Mouse (Mus musculus) myocyte (in vitro differentiated cells): Measurements from ENCODE around the gene Kctd5. TPM values are rescaled to one million over a fixed set of nuclear protein-coding genes. Genes with fewer than 3 reads are reported as not detected.

ENCODE experiments used
- H3K27me3 ChIP-seq: one replicate; pipeline ENCODE4 v1.6.1; 2011; ENCODE audit not compliant: control insufficient read depth, insufficient read depth, insufficient read length
- H3K36me3 ChIP-seq: one replicate; pipeline ENCODE4 v1.6.1; 2011; ENCODE audit not compliant: control insufficient read depth, insufficient read depth
- H3K4me2 ChIP-seq: one replicate; pipeline ENCODE4 v1.6.1; 2011; ENCODE audit warnings: low read depth, control low read depth
- H3K4me3 ChIP-seq: one replicate; pipeline ENCODE4 v1.5.1; 2011; ENCODE audit warnings: mild to moderate bottlenecking, control low read depth, moderate library complexity
- H3K79me2 ChIP-seq: one replicate; pipeline ENCODE4 v1.6.1; 2011; ENCODE audit not compliant: control insufficient read depth, insufficient read depth
- H3ac ChIP-seq: one replicate; pipeline ENCODE4 v1.6.1; 2011; ENCODE audit not compliant: control insufficient read depth, insufficient read length
- CEBPB ChIP-seq: IDR thresholded peaks from 2 replicates; pipeline ENCODE4 v1.6.1; 2011; ENCODE audit warnings: mild to moderate bottlenecking, moderate library complexity; ENCODE audit not compliant: poor library complexity, insufficient read depth, severe bottlenecking
- E2F4 ChIP-seq: IDR thresholded peaks from one replicate; pipeline ENCODE4 v1.6.1; 2011; ENCODE audit warnings: mild to moderate bottlenecking, control low read depth, moderate library complexity; ENCODE audit not compliant: insufficient read depth
- MAX ChIP-seq: IDR thresholded peaks from one replicate; pipeline ENCODE4 v1.6.1; 2011; ENCODE audit warnings: low read depth, mild to moderate bottlenecking, control low read depth
- MYOD1 ChIP-seq, 3 experiments: IDR thresholded peaks; one replicate each; pipeline ENCODE4 v1.6.1; 2011; ENCODE audit warnings: control low read depth in 2 of 3, low read depth in 2 of 3, mild to moderate bottlenecking in 2 of 3, moderate library complexity in 1 of 3; ENCODE audit not compliant: insufficient read length in 2 of 3, control insufficient read depth in 1 of 3
- MYOG ChIP-seq, 3 experiments: IDR thresholded peaks; one replicate each; pipeline ENCODE4 v1.6.1; 2011; ENCODE audit warnings: control low read depth in 2 of 3, low read depth in 2 of 3, mild to moderate bottlenecking in 2 of 3; ENCODE audit not compliant: insufficient read length in 2 of 3, control insufficient read depth in 1 of 3, insufficient read depth in 1 of 3
- POLR2A ChIP-seq: IDR thresholded peaks from one replicate; pipeline ENCODE4 v1.6.1; 2011; ENCODE audit warnings: low read depth, mild to moderate bottlenecking, control low read depth, moderate library complexity; ENCODE audit not compliant: insufficient read length
- POLR2AphosphoS2 ChIP-seq: IDR thresholded peaks from one replicate; pipeline ENCODE4 v1.6.1; 2011; ENCODE audit warnings: low read depth, control low read depth; ENCODE audit not compliant: insufficient read length
- REST ChIP-seq: IDR thresholded peaks from one replicate; pipeline ENCODE4 v1.6.1; 2011; ENCODE audit warnings: mild to moderate bottlenecking, control low read depth, moderate library complexity; ENCODE audit not compliant: insufficient read depth, insufficient read length
- SRF ChIP-seq: IDR thresholded peaks from one replicate; pipeline ENCODE4 v1.6.1; 2011; ENCODE audit warnings: low read depth; ENCODE audit not compliant: control insufficient read depth, insufficient read length
- TCF12 ChIP-seq: IDR thresholded peaks from one replicate; pipeline ENCODE4 v1.6.1; 2011; ENCODE audit warnings: mild to moderate bottlenecking, control low read depth; ENCODE audit not compliant: poor library complexity, insufficient read depth, severe bottlenecking
- TCF3 ChIP-seq: IDR thresholded peaks from one replicate; pipeline ENCODE4 v1.6.1; 2011; ENCODE audit warnings: low read depth, control low read depth; ENCODE audit not compliant: insufficient read length
- USF1 ChIP-seq: IDR thresholded peaks from one replicate; pipeline ENCODE4 v1.6.1; 2011; ENCODE audit warnings: low read depth, mild to moderate bottlenecking, control low read depth, moderate library complexity
- polyA plus RNA-seq: library from polyadenylated mRNA; unstranded; fragments of >200 nt; fragmentation: generic; extraction: Trizol; gene quantifications from one replicate; pipeline ENCODE4 v1.2.1, GENCODE M21; 2012; ENCODE audit warnings: missing spikeins

Kctd5 gene
- polyA plus RNA-seq, 1 experiment = 41.5 TPM

DNA sequence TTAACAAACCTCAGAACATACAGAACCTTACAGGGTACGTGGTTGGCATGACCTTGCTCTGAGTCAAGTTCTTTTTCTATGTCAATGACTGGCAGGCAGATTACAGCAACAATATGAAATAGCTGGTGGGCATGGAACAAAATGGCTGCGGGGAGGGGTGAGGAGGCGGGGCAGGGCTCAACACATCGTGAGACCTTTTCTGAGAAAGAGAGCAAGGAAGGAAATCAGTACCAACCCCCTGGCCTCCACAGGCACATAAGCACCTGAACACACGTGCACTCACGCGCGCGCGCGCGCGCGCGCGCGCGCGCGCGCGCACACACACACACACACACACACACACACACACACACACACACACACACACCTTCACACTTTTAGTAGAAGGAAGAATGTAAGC lies 42.7 kb downstream of the Kctd5 start:
- no peaks in the 10 kb centered on the region for H3K79me2 ChIP-seq
- no peak overlapping the region for H3K4me3 ChIP-seq
- no peak overlapping the region for H3K4me2 ChIP-seq
- TF ChIP-seq TCF3 = no peak
- H3K36me3 ChIP-seq = no peaks in the 10 kb centered on the region
- H3ac ChIP-seq = no peak overlapping the region
- no peaks in the 10 kb centered on the region for H3K27me3 ChIP-seq

DNA sequence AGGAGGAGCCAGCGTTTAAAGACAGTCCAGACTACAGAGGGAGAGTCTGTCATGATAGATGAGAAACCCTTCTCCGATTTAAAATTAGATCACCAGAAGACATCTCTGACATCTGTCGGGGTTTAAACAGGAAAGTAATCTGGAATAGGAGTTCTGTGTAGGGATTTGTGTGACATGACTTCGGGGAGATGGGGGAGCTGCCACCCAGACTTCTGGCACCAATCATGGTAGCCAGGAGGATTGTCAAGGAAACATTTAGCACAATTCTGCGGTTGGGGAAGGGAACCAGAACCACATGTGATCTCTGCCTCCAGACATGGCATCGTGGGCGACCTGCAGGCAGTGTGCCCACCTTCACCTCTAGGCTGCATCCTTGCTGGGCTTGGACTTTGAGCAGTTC lies 43.8 kb downstream of the Kctd5 start:
- no peaks in the 10 kb centered on the region for H3K79me2 ChIP-seq
- TF ChIP-seq MYOG (IDR thresholded peaks at IDR 0.05; ENCODE audit: control insufficient read depth in 1 of 3, insufficient read depth in 1 of 3, insufficient read length in 2 of 3, low read depth in 2 of 3) (no peak), TCF3 (no peak), MAX (no peak), TCF12 (no peak), REST (no peak), POLR2A (no peak), CEBPB (no peak), SRF (no peak), POLR2AphosphoS2 (no peak), E2F4 (no peak), MYOD1 (IDR thresholded peaks at IDR 0.05; ENCODE audit: control insufficient read depth in 1 of 3, insufficient read length in 2 of 3, low read depth in 2 of 3) (no peak), USF1 (no peak)

DNA sequence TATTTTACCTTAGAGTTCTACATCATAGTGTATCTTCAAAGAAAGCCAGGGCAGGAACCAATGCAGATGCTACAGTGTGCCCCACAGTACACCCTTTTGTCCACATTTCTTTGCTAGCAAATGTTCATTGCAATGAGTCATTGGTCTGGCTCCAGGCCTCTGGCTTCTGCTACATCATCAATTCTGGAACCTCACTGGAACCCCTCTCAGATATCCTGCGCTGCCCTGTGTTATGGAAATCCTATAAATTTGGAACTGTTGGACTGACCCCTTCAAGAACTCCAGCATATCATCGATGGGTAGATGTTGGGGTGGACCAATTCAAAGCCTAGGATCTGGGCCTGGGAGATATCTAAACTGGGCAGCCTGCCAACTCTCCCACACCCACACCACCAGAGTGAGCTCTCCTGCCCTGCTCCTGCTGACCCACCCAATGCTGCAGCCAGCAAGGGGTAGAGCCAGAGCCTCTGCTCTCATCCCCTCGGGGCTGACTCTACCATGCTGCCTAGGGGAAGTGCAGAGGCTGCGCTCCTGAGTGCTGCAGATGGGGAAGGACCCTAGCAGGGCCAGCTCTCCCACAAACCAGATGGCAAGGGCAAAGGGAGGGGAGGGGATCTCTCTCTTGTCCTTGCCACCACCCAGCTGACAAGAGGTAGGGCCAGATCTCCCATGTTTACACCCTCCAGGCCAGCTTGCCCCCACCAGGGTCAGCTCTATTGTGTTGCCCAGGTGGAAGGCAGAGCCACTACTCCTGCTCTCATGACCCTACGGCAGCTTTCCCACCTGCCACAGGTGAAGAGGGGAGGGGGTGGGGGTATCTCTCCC lies 51.7 kb downstream of the Kctd5 start:
- H3K36me3 ChIP-seq = no peaks in the 10 kb centered on the region
- no peaks in the 10 kb centered on the region for H3K79me2 ChIP-seq
- H3K4me3 ChIP-seq = no peak overlapping the region
- TF ChIP-seq SRF (no peak), TCF3 (no peak), MAX (no peak), POLR2A (no peak), E2F4 (no peak), TCF12 (no peak), REST (no peak), MYOG (IDR thresholded peaks at IDR 0.05; ENCODE audit: control insufficient read depth in 1 of 3, insufficient read depth in 1 of 3, insufficient read length in 2 of 3, low read depth in 2 of 3) (no peak), POLR2AphosphoS2 (no peak)
- peak overlapping the region; percentile 49 for H3K4me2 ChIP-seq
- no peaks in the 10 kb centered on the region for H3K27me3 ChIP-seq
- H3ac ChIP-seq = no peak overlapping the region

More for the DNA sequence above, 43.8 kb downstream of the Kctd5 start:
- Histone ChIP-seq H3ac (no peak overlapping the region), H3K36me3 (no peaks in the 10 kb centered on the region), H3K4me2 (no peak overlapping the region), H3K27me3 (no peaks in the 10 kb centered on the region), H3K4me3 (no peak overlapping the region)

DNA sequence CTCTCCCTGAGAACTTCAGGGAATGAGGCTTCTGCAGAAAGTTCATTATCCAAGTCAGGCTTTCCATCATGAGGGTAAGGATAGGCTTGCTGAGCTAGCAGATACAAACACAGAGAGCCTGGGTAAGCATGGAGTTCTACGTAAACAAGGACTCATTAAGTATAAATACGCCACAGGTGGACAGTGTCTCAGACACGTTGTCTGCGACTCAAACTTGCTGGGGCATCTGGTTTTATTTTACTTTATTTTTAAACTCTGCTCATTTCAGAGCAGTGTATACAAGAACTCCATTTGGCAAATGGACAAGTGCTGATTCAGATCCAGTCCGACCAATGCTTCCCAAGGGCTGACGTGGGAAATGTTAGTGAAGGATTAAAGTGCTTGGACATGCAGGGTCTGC lies 52.6 kb downstream of the Kctd5 start:
- TF ChIP-seq POLR2AphosphoS2 = no peak
- no peak for TF ChIP-seq CEBPB
- TF ChIP-seq MYOD1 (IDR thresholded peaks at IDR 0.05; ENCODE audit: control insufficient read depth in 1 of 3, insufficient read length in 2 of 3, low read depth in 2 of 3) = no peak
- TF ChIP-seq TCF12 = no peak
- TF ChIP-seq TCF3 = no peak
- TF ChIP-seq MAX = no peak
- TF ChIP-seq MYOG (IDR thresholded peaks at IDR 0.05; ENCODE audit: control insufficient read depth in 1 of 3, insufficient read depth in 1 of 3, insufficient read length in 2 of 3, low read depth in 2 of 3) = no peak
- no peak for TF ChIP-seq USF1
- no peak for TF ChIP-seq E2F4
- TF ChIP-seq SRF = no peak
- TF ChIP-seq REST = no peak
- TF ChIP-seq POLR2A = no peak
- H3K36me3 ChIP-seq = no peaks in the 10 kb centered on the region
- H3K79me2 ChIP-seq = no peaks in the 10 kb centered on the region
- peak overlapping the region; percentile 49 for H3K4me2 ChIP-seq
- H3ac ChIP-seq = no peak overlapping the region
- no peaks in the 10 kb centered on the region for H3K27me3 ChIP-seq
- no peak overlapping the region for H3K4me3 ChIP-seq

DNA sequence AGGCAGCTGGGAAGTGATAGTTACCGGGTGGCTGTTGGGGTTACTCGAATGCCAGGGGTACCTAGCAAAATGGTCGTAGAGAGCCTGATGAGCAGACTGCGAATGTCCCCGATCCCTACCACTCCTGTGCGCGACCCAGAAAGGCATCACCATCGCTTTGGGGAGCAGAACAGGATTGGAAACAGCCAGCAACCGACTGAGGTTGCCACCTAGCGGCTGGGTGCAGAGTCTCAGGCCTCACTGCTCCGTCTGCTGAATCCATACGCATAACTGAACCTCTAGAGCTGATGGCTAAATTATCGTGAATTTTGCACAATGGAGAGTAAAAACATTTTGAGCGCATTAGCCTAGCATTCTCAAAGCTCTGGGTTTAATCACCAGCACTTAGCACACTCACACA lies 57.6 kb downstream of the Kctd5 start:
- H3K79me2 ChIP-seq = no peaks in the 10 kb centered on the region
- no peak overlapping the region for H3ac ChIP-seq
- no peak overlapping the region for H3K4me2 ChIP-seq
- no peak for TF ChIP-seq SRF
- H3K27me3 ChIP-seq = no peaks in the 10 kb centered on the region
- no peaks in the 10 kb centered on the region for H3K36me3 ChIP-seq
- no peak overlapping the region for H3K4me3 ChIP-seq
